ENCODE assay signal across 20 mouse cellular contexts in genomic region chr5:44714508-44714907, GRCm38 (mm10).
"Had no signal": no experiment of that assay in that cellular context is flagged by ENCODE, and none has a peak within 500 bp of the region (broad histone marks: within the 10 kb centered on the region; RNA-seq: fewer than 3 reads in every experiment).

No protein-coding gene starts in this region.

- H3K4me1 ChIP-seq: neural tube, embryonic 12.5 days had no signal

- ATAC-seq: liver, postnatal 0 days; lung, postnatal 0 days; midbrain, embryonic 13.5 days had no signal

- H3K27ac ChIP-seq: kidney, postnatal 0 days; layer of hippocampus, adult 2 months; limb, embryonic 12.5 days; limb, embryonic 15.5 days; liver, embryonic 14.5 days; macrophage; neural tube, embryonic 12.5 days had no signal

- H3K9ac ChIP-seq: limb, embryonic 12.5 days; limb, embryonic 15.5 days; liver, embryonic 14.5 days; liver, postnatal 0 days; lung, embryonic 14.5 days; midbrain, embryonic 13.5 days; neural tube, embryonic 12.5 days had no signal

- H3K4me2 ChIP-seq: limb, embryonic 12.5 days; limb, embryonic 15.5 days; liver, embryonic 11.5 days; lung, embryonic 14.5 days; midbrain, embryonic 13.5 days; neural tube, embryonic 12.5 days had no signal

- DNase-seq: kidney, adult 11 months; kidney, adult 8-10 months; kidney, postnatal 25 days; layer of hippocampus, adult 9-11 months; left cerebral cortex, postnatal 4 days; liver, postnatal 0 days; lung, embryonic 14.5 days; thymus, adult 2 months; thymus, postnatal 14 days; thymus, postnatal 4 days had no signal

- H3K27me3 ChIP-seq: limb, embryonic 12.5 days; limb, embryonic 15.5 days; midbrain, embryonic 13.5 days; neural tube, embryonic 12.5 days had no signal

- H3K9me3 ChIP-seq: limb, embryonic 12.5 days; limb, embryonic 15.5 days; midbrain, embryonic 13.5 days; neural tube, embryonic 12.5 days had no signal

- H3K4me3 ChIP-seq: layer of hippocampus, adult 2 months; limb, embryonic 12.5 days; limb, embryonic 15.5 days; midbrain, embryonic 13.5 days; neural tube, embryonic 12.5 days had no signal

- H3K36me3 ChIP-seq: limb, embryonic 12.5 days; limb, embryonic 15.5 days; midbrain, embryonic 13.5 days; neural tube, embryonic 12.5 days had no signal
